Mouse (Mus musculus) lung, embryonic 16.5 days (tissue): ENCODE data around the gene Dao. TPM values are rescaled to one million over a fixed set of nuclear protein-coding genes. Genes with fewer than 3 reads are reported as not detected.

Source experiments
- ATAC-seq: fragments of 200-750 bp; cut with Nextera tagmentation; 2 replicates; pipeline ENCODE4 v1.8.0; 2017; ENCODE audit warnings: low read depth, mild to moderate bottlenecking, moderate library complexity
- H3K27ac ChIP-seq: fragments of 300-500 bp; sonication (generic); 2 replicates; pipeline ENCODE4 v1.5.1; 2014; ENCODE audit warnings: mild to moderate bottlenecking, control low read depth, low read length
- H3K27me3 ChIP-seq: fragments of 300-500 bp; sonication (generic); 2 replicates; pipeline ENCODE4 v1.6.1; 2014; ENCODE audit warnings: low read depth, low read length, mixed read lengths; ENCODE audit not compliant: control insufficient read depth, insufficient read depth
- H3K36me3 ChIP-seq: fragments of 300-500 bp; sonication (generic); 2 replicates; pipeline ENCODE4 v1.6.1; 2014; ENCODE audit warnings: low read length; ENCODE audit not compliant: control insufficient read depth, insufficient read depth
- H3K4me1 ChIP-seq: fragments of 300-500 bp; sonication (generic); replicated peaks from 2 replicates; pipeline ENCODE4 v1.6.1; 2014; ENCODE audit warnings: low read length, mixed read lengths; ENCODE audit not compliant: control insufficient read depth, insufficient read depth
- H3K4me2 ChIP-seq: fragments of 300-500 bp; sonication (generic); 2 replicates; pipeline ENCODE4 v1.6.1; 2014; ENCODE audit warnings: low read depth, low read length, control low read depth
- H3K4me3 ChIP-seq: fragments of 300-500 bp; sonication (generic); 2 replicates; pipeline ENCODE4 v1.5.1; 2014; ENCODE audit warnings: mild to moderate bottlenecking, low read length, control low read depth
- H3K9ac ChIP-seq: fragments of 300-500 bp; sonication (generic); 2 replicates; pipeline ENCODE4 v1.6.1; 2014; ENCODE audit warnings: low read length, control low read depth
- H3K9me3 ChIP-seq: fragments of 300-500 bp; sonication (generic); 2 replicates; pipeline ENCODE4 v1.6.1; 2016; ENCODE audit warnings: low read length; ENCODE audit not compliant: control insufficient read depth
- WGBS: fragments of 180-500 bp; shearing (Covaris S2); extraction: QIAGEN DNeasy Blood & Tissue Kit; methylation state at CpG from one replicate; pipeline ENCODE4 v1.1.7; 2014; 5-methylcytosine and 5-hydroxymethylcytosine counted together
- polyA plus RNA-seq: library from polyadenylated mRNA; unstranded; fragments of >200 nt; fragmentation: Nextera tagmentation; extraction: Ambion mirVana; gene quantifications from 2 replicates; pipeline ENCODE4 v1.2.1, GENCODE M21; 2015

The Dao gene
- polyA plus RNA-seq, 1 experiment from 2014 or later, result not detected

- Histone ChIP-seq H3K4me2 (no peak overlapping the region), H3K27me3 (no peaks in the 10 kb centered on the region), H3K9ac (no peak overlapping the region), H3K4me3 (no peak overlapping the region), H3K9me3 (0 out of 2 replicates have a peak, but pooled peaks cover 2% of the 10 kb centered on the region), H3K36me3 (no peaks in the 10 kb centered on the region), H3K27ac (no peak overlapping the region), H3K4me1 (0 out of 2 replicates have a peak, but pooled peaks cover 3% of the 10 kb centered on the region)
- no peak for ATAC-seq
- 58% methylated on average over 3 of the region's 3 CpGs for WGBS
These were observed 42.6 kb downstream of the Dao start for GRCm38 (mm10) chr5:114046151-114046550.

GRCm38 (mm10) chr5:114046604-114047003 lies 43.1 kb downstream of the Dao start:
- Histone ChIP-seq H3K4me1 (peaks cover under 1% of the 10 kb centered on the region; the same call in 1 of the 2 replicates), H3K9ac (no peak overlapping the region), H3K27me3 (no peaks in the 10 kb centered on the region), H3K9me3 (0 out of 2 replicates have a peak, but pooled peaks cover 2% of the 10 kb centered on the region), H3K27ac (no peak overlapping the region), H3K36me3 (no peaks in the 10 kb centered on the region), H3K4me2 (no peak overlapping the region), H3K4me3 (no peak overlapping the region)
- WGBS, result 43% methylated on average over 3 of the region's 3 CpGs
- ATAC-seq, result no peak

GRCm38 (mm10) chr5:114047182-114047581 lies 43.7 kb downstream of the Dao start:
- Histone ChIP-seq H3K27me3 (no peaks in the 10 kb centered on the region), H3K4me1 (no peaks in the 10 kb centered on the region; the same call in 1 of the 2 replicates), H3K36me3 (no peaks in the 10 kb centered on the region), H3K27ac (no peak overlapping the region), H3K9ac (no peak overlapping the region), H3K4me3 (no peak overlapping the region), H3K9me3 (0 out of 2 replicates have a peak, but pooled peaks cover 2% of the 10 kb centered on the region), H3K4me2 (no peak overlapping the region)
- WGBS, result 69% methylated on average over 5 of the region's 5 CpGs
- no peak for ATAC-seq

GRCm38 (mm10) chr5:114048731-114049308 lies 45.3 kb downstream of the Dao start:
- 52% methylated on average over 12 of the region's 12 CpGs for WGBS
- no peak for ATAC-seq
- H3K4me3 ChIP-seq, result no peak overlapping the region
- 0 out of 2 replicates have a peak, but pooled peaks cover 2% of the 10 kb centered on the region for H3K9me3 ChIP-seq
- no peaks in the 10 kb centered on the region for H3K27me3 ChIP-seq
- no peak overlapping the region for H3K4me2 ChIP-seq
- no peaks in the 10 kb centered on the region for H3K36me3 ChIP-seq
- H3K9ac ChIP-seq, result no peak overlapping the region
- H3K27ac ChIP-seq, result no peak overlapping the region
- H3K4me1 ChIP-seq, result no peaks in the 10 kb centered on the region; the same call in 1 of the 2 replicates

GRCm38 (mm10) chr5:114052246-114052761 lies 48.8 kb downstream of the Dao start:
- no peaks in the 10 kb centered on the region for H3K36me3 ChIP-seq
- WGBS, result 16% methylated on average over 9 of the region's 9 CpGs
- no peak overlapping the region for H3K27ac ChIP-seq
- no peaks in the 10 kb centered on the region; the same call in 1 of the 2 replicates for H3K4me1 ChIP-seq
- peak overlapping the region; percentile 24 for H3K4me3 ChIP-seq
- H3K27me3 ChIP-seq, result no peaks in the 10 kb centered on the region
- no peak overlapping the region for H3K9ac ChIP-seq
- H3K4me2 ChIP-seq, result peak overlapping the region; percentile 20
- 0 out of 2 replicates have a peak, but pooled peaks cover 2% of the 10 kb centered on the region for H3K9me3 ChIP-seq
- peak; percentile 73 for ATAC-seq

- no peak overlapping the region for H3K27ac ChIP-seq
- H3K4me1 ChIP-seq, result no peaks in the 10 kb centered on the region
- no peak overlapping the region for H3K9ac ChIP-seq
- no peaks in the 10 kb centered on the region for H3K27me3 ChIP-seq
- no peak overlapping the region for H3K4me2 ChIP-seq
- H3K4me3 ChIP-seq, result no peak overlapping the region
- no peak for ATAC-seq
- H3K36me3 ChIP-seq, result no peaks in the 10 kb centered on the region
- WGBS, result 67% methylated on average over 9 of the region's 9 CpGs
- no peaks in the 10 kb centered on the region for H3K9me3 ChIP-seq
These were observed 53.7 kb downstream of the Dao start for GRCm38 (mm10) chr5:114057129-114057731.

GRCm38 (mm10) chr5:114061675-114062074 lies 58.2 kb downstream of the Dao start:
- Histone ChIP-seq H3K27ac (no peak overlapping the region), H3K27me3 (no peaks in the 10 kb centered on the region)

GRCm38 (mm10) chr5:114063958-114064357 lies 60.5 kb downstream of the Dao start:
- Histone ChIP-seq H3K27ac (no peak overlapping the region), H3K4me3 (no peak overlapping the region), H3K9ac (no peak overlapping the region), H3K36me3 (no peaks in the 10 kb centered on the region), H3K4me2 (no peak overlapping the region), H3K4me1 (no peaks in the 10 kb centered on the region), H3K9me3 (no peaks in the 10 kb centered on the region), H3K27me3 (no peaks in the 10 kb centered on the region)
- WGBS, result 62% methylated on average over 4 of the region's 4 CpGs
- ATAC-seq, result no peak

More at GRCm38 (mm10) chr5:114061675-114062074, 58.2 kb downstream of the Dao start:
- Histone ChIP-seq H3K36me3 (no peaks in the 10 kb centered on the region), H3K9me3 (no peaks in the 10 kb centered on the region), H3K4me3 (no peak overlapping the region), H3K4me2 (no peak overlapping the region), H3K4me1 (no peaks in the 10 kb centered on the region), H3K9ac (no peak overlapping the region)
- WGBS, result 44% methylated on average over 7 of the region's 7 CpGs
- ATAC-seq, result no peak

- no peaks in the 10 kb centered on the region for H3K4me1 ChIP-seq
- no peak for ATAC-seq
These were observed 61.7 kb downstream of the Dao start, which contains the start of gene Usp30 for GRCm38 (mm10) chr5:114065161-114065560. Gene Usp30 (plus strand): TSS chr5:114065461.

More at GRCm38 (mm10) chr5:114065161-114065560, 61.7 kb downstream of the Dao start, which contains the start of gene Usp30:
- no peaks in the 10 kb centered on the region for H3K9me3 ChIP-seq
- 90% methylated on average over 6 of the region's 6 CpGs for WGBS
- H3K9ac ChIP-seq, result no peak within 1 kb of the TSS
- no peak within 1 kb of the TSS for H3K4me2 ChIP-seq
- H3K27ac ChIP-seq, result no peak within 1 kb of the TSS
- no peaks in the 10 kb centered on the region for H3K27me3 ChIP-seq
- no peak within 1 kb of the TSS for H3K4me3 ChIP-seq
- H3K36me3 ChIP-seq, result no peaks in the 10 kb centered on the region
